Mouse (Mus musculus) midbrain, embryonic 16.5 days (tissue): ENCODE measurements around the gene Elovl6. TPM values are rescaled to one million over a fixed set of nuclear protein-coding genes. Genes with fewer than 3 reads are reported as not detected.

ENCODE experiments used
- ATAC-seq: fragments of 200-750 bp; cut with Nextera tagmentation; 2 replicates; pipeline ENCODE4 v1.8.0; 2017; ENCODE audit warnings: moderate TSS enrichment
- H3K27ac ChIP-seq: fragments of 300-500 bp; sonication (generic); 2 replicates; pipeline ENCODE4 v1.5.1; 2014; ENCODE audit warnings: mild to moderate bottlenecking, low read length, mixed read lengths
- H3K27me3 ChIP-seq: fragments of 300-500 bp; sonication (generic); 2 replicates; pipeline ENCODE4 v1.6.1; 2014; ENCODE audit warnings: low read depth, low read length, mixed read lengths; ENCODE audit not compliant: control insufficient read depth, insufficient read depth
- H3K36me3 ChIP-seq: fragments of 300-500 bp; sonication (generic); 2 replicates; pipeline ENCODE4 v1.6.1; 2014; ENCODE audit warnings: mild to moderate bottlenecking, low read length, moderate library complexity, mixed read lengths; ENCODE audit not compliant: control insufficient read depth, insufficient read depth
- H3K4me1 ChIP-seq: fragments of 300-500 bp; sonication (generic); 2 replicates; pipeline ENCODE4 v1.6.1; 2014; ENCODE audit warnings: mild to moderate bottlenecking, low read length, mixed read lengths; ENCODE audit not compliant: control insufficient read depth, insufficient read depth
- H3K4me2 ChIP-seq: fragments of 300-500 bp; sonication (generic); 2 replicates; pipeline ENCODE4 v1.6.1; 2014; ENCODE audit warnings: mild to moderate bottlenecking, low read length, mixed read lengths
- H3K4me3 ChIP-seq: fragments of 300-500 bp; sonication (generic); 2 replicates; pipeline ENCODE4 v1.5.1; 2014; ENCODE audit warnings: low read depth, mild to moderate bottlenecking, low read length, moderate library complexity, mixed read lengths
- H3K9ac ChIP-seq: fragments of 300-500 bp; sonication (generic); 2 replicates; pipeline ENCODE4 v1.6.1; 2014; ENCODE audit warnings: low read depth, low read length, mixed read lengths
- H3K9me3 ChIP-seq: fragments of 300-500 bp; sonication (generic); replicated peaks from 2 replicates; pipeline ENCODE4 v1.6.1; 2014; ENCODE audit warnings: mild to moderate bottlenecking, low read length, mixed read lengths; ENCODE audit not compliant: control insufficient read depth, poor library complexity, severe bottlenecking
- WGBS: fragments of 180-500 bp; shearing (Covaris S2); extraction: QIAGEN DNeasy Blood & Tissue Kit; methylation state at CpG from one replicate; pipeline ENCODE4 v1.1.7; 2014; 5-methylcytosine and 5-hydroxymethylcytosine counted together
- polyA plus RNA-seq: library from polyadenylated mRNA; unstranded; fragments of >200 nt; fragmentation: Nextera tagmentation; extraction: Ambion mirVana; gene quantifications from 2 replicates; pipeline ENCODE4 v1.2.1, GENCODE M21; 2015

Gene Elovl6
- polyA plus RNA-seq, 1 experiment from 2014 or later = 46.7 TPM

GRCm38 (mm10) chr3:129656540-129656939 is 124.4 kb downstream of the Elovl6 start:
- Histone ChIP-seq H3K4me3 (no peak overlapping the region), H3K9ac (no peak overlapping the region), H3K9me3 (no peaks in the 10 kb centered on the region), H3K4me2 (no peak overlapping the region), H3K36me3 (no peaks in the 10 kb centered on the region), H3K4me1 (no peaks in the 10 kb centered on the region), H3K27me3 (no peaks in the 10 kb centered on the region), H3K27ac (no peak overlapping the region)
- WGBS = 80% methylated on average over 4 of the region's 4 CpGs
- ATAC-seq = no peak

GRCm38 (mm10) chr3:129657222-129657621 is 125.1 kb downstream of the Elovl6 start:
- Histone ChIP-seq H3K36me3 (no peaks in the 10 kb centered on the region), H3K27me3 (no peaks in the 10 kb centered on the region), H3K4me1 (no peaks in the 10 kb centered on the region), H3K27ac (no peak overlapping the region), H3K4me3 (no peak overlapping the region), H3K9me3 (no peaks in the 10 kb centered on the region), H3K9ac (no peak overlapping the region), H3K4me2 (no peak overlapping the region)
- ATAC-seq = no peak
- WGBS = 82% methylated on average over 9 of the region's 9 CpGs

DNA sequence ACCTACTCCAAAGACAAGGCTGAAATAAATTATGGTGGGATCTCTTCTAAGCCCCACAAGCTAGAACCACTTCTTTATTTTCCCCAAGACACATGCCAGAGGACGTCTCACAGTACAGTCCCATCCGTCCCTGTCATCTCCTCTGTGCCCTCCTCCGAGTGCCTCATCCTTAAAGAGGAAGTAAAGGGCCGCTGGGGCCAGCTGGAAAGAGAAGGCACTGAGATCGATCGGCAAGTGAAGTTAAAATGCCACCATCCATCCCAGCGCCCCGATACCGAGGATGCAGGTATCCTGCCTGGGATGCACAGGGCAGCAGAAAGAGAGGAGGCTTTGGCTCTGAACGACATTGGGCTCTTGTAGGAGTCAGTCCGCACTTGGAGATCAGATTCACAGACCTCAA is 125.6 kb downstream of the Elovl6 start:
- Histone ChIP-seq H3K27ac (no peak overlapping the region), H3K9me3 (no peaks in the 10 kb centered on the region; the same call in 1 of the 2 replicates), H3K36me3 (no peaks in the 10 kb centered on the region), H3K4me1 (no peaks in the 10 kb centered on the region), H3K4me3 (no peak overlapping the region), H3K4me2 (no peak overlapping the region), H3K27me3 (no peaks in the 10 kb centered on the region), H3K9ac (no peak overlapping the region)
- WGBS = 92% methylated on average over 11 of the region's 11 CpGs
- ATAC-seq = no peak

- Histone ChIP-seq H3K9ac (no peak overlapping the region), H3K27ac (no peak overlapping the region), H3K27me3 (no peaks in the 10 kb centered on the region), H3K9me3 (no peaks in the 10 kb centered on the region; the same call in 1 of the 2 replicates), H3K4me3 (no peak overlapping the region), H3K36me3 (no peaks in the 10 kb centered on the region), H3K4me2 (no peak overlapping the region), H3K4me1 (no peaks in the 10 kb centered on the region)
- 91% methylated on average over 7 of the region's 7 CpGs for WGBS
- no peak for ATAC-seq
Observed at GRCm38 (mm10) chr3:129658776-129659175, 126.6 kb downstream of the Elovl6 start.

DNA sequence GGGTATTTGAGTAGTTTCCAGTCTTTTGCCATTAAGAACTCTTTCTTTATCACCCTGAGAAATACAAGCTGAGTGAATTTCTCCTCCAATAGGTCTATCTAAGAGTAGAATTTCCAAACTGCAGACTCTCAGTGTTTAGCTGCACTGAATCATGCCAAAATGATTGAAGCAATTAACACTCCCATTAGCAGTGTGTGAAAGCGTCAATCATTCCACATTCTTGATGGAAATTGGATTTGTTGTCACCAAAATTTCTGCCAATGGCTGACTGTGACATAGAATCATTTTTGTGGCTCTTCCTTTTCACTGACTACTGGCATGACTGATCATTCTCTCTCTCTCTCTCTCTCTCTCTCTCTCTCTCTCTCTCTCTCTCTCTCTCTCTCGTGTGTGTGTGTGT is 131.8 kb downstream of the Elovl6 start:
- no peaks in the 10 kb centered on the region for H3K4me1 ChIP-seq
- ATAC-seq = no peak
- no peaks in the 10 kb centered on the region for H3K27me3 ChIP-seq
- H3K9ac ChIP-seq = no peak overlapping the region
- no peak overlapping the region for H3K27ac ChIP-seq
- 86% methylated on average over 1 of the region's 2 CpGs for WGBS
- H3K4me3 ChIP-seq = no peak overlapping the region
- no peaks in the 10 kb centered on the region for H3K36me3 ChIP-seq
- H3K4me2 ChIP-seq = no peak overlapping the region
- no peaks in the 10 kb centered on the region; the same call in 1 of the 2 replicates for H3K9me3 ChIP-seq

DNA sequence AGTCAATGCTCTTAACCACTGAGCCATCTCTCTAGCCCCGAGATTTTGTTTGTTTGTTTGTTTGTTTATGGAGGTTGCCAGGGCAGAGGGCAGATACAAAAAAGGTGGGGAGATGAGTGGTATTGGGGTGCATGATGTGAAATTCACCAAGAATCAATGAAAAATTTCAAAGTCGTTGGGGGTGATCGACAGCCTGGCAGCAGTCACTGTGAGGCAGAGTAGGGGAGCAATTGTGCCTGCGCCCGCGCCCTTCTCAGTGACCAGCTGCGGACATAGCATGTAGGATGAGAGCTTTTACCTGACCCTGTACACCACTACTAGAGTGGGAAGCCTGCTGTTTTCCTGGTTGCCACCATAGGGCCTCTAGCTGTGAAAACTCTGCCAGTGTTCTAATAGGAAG is 143.8 kb downstream of the Elovl6 start:
- H3K4me2 ChIP-seq = no peak overlapping the region
- no peaks in the 10 kb centered on the region for H3K9me3 ChIP-seq
- WGBS = 96% methylated on average over 7 of the region's 7 CpGs
- ATAC-seq = no peak
- no peaks in the 10 kb centered on the region for H3K27me3 ChIP-seq
- H3K4me1 ChIP-seq = no peaks in the 10 kb centered on the region
- H3K36me3 ChIP-seq = no peaks in the 10 kb centered on the region
- H3K9ac ChIP-seq = no peak overlapping the region
- no peak overlapping the region for H3K4me3 ChIP-seq
- H3K27ac ChIP-seq = no peak overlapping the region

DNA sequence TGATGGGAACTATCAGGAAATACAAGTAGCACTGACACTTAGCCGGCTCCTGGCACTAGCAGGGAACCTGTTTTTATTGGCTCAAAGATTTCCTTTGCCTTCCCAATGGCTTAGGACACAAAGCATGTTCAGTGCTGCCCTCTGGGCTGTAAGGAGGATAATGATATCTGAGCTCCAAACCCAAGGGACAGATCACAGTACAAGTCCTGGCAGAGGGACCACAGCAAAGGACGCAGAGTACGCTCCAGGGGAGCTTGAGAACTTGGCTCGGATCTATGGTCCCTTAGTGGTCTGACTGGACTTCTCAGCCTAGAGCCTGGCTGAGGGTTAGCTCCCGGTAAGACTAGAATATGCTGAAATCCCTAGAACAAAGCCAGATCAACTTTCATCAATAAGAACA is 148.1 kb downstream of the Elovl6 start:
- ATAC-seq = no peak
- Histone ChIP-seq H3K27me3 (no peaks in the 10 kb centered on the region), H3K27ac (no peak overlapping the region), H3K4me2 (no peak overlapping the region), H3K4me1 (no peaks in the 10 kb centered on the region), H3K4me3 (no peak overlapping the region), H3K36me3 (no peaks in the 10 kb centered on the region), H3K9me3 (no peaks in the 10 kb centered on the region), H3K9ac (no peak overlapping the region)
- 57% methylated on average over 5 of the region's 5 CpGs for WGBS

GRCm38 (mm10) chr3:129681841-129682240 is 149.7 kb downstream of the Elovl6 start:
- H3K4me2 ChIP-seq = no peak overlapping the region
- 90% methylated on average over 4 of the region's 4 CpGs for WGBS
- ATAC-seq = no peak
- no peak overlapping the region for H3K4me3 ChIP-seq
- H3K9me3 ChIP-seq = no peaks in the 10 kb centered on the region
- no peak overlapping the region for H3K9ac ChIP-seq
- no peaks in the 10 kb centered on the region for H3K4me1 ChIP-seq
- no peaks in the 10 kb centered on the region for H3K36me3 ChIP-seq
- H3K27me3 ChIP-seq = no peaks in the 10 kb centered on the region
- H3K27ac ChIP-seq = no peak overlapping the region

DNA sequence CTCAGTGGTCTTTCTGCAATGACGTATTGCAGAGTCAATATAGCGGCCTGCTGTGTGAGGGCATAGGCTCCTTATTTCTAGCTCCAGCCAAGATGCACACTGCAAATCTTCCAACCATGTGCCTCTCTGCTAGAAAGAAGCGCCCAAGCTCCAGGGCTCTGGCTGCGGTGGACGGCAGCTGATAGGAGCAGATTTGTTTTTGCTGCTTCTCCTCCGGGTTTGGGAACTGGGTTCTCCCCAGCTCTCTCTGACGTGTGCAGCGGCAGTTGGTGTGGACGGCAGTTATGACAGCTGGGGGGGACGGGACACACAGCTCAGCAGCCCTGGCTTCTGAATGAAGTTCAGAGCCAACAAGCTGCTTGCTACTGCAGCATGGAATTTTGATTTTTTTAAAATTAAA is 150.2 kb downstream of the Elovl6 start:
- Histone ChIP-seq H3K27ac (no peak overlapping the region), H3K9ac (no peak overlapping the region), H3K4me1 (no peaks in the 10 kb centered on the region), H3K4me3 (no peak overlapping the region), H3K4me2 (no peak overlapping the region), H3K27me3 (no peaks in the 10 kb centered on the region), H3K36me3 (no peaks in the 10 kb centered on the region), H3K9me3 (no peaks in the 10 kb centered on the region)
- ATAC-seq = no peak
- WGBS = 90% methylated on average over 10 of the region's 10 CpGs
